Mouse (Mus musculus): ENCODE data around the gene Tmem104. TPM values are rescaled to one million over a fixed set of nuclear protein-coding genes. Genes with fewer than 3 reads are reported as not detected.

Gene Tmem104
- total RNA-seq, 2 experiments from 2014 or later = 6.3 TPM

DNA sequence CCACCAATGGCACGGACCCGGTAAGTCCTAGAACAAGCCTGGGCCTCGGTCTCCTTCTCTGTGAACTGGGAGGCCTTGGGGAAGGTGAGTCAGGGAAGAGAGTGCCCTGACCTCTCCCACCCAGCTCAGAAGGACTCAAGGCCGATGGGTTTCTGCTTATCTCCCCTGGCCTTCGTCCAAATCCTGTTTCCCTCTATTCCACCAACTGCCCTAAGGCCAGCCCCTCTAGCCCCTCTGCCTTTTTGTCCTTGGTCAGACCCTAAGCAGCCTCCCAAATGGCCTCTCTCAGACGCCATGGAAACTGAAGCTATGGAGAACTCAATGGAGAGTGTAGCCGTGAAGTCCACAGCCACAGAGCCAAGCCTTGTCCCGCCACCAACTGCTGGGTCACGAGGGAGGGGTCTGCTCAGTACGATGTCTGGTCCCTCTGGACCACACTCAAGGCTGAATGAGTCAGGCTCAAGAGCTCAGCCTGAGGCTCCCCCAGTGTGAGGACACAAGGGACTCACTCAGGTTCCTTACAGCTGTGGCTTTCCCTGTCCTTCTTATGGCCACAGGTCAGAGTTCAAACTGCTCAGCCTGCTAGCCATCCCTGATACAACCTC, 85.7 kb downstream of the Tmem104 start:
- no peak for ATAC-seq (replicated peaks; ENCODE audit: low FRiP score, poor library complexity, severe bottlenecking)

DNA sequence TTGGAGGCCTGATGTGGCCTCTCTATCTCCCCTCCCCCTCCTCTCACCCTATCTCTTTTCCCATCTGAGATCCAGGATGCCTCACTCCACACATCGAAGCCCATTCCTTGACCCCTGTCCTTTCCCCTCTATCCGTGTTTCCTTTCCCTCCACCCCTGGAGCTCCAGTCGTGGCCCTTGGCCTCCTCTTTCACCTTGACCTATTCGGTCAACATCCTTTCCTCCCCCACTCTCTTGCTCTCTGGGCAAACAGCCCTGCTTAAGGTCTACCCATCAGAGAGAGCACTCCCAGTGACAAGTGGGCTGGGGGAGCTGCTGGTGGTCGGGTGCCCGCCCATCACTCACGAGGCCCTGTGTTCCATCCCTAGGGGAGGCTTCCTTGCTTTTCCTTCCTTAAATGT, 86.4 kb downstream of the Tmem104 start:
- no peak for ATAC-seq (replicated peaks; ENCODE audit: low FRiP score, poor library complexity, severe bottlenecking)

DNA sequence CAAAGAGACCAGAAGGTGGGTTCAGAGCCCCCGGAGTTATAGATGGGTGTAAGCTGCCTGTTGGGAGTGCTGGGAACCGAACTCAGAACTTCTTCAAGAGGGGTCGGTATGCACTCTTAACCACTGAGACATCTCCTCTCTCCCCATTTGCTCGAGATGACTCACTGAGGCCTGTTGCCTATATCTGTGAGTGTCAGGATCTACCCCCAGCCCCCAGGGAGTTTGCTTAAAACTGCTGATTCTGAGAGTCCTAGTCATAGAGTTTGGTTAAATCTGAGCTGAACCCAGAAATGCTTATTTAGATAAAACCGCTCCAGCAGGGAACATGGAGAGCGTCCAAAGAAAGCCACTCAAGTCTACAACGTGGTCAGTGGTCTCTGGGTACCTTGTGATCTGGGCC, 86.9 kb downstream of the Tmem104 start:
- no peak for ATAC-seq (replicated peaks; ENCODE audit: low FRiP score, poor library complexity, severe bottlenecking)

DNA sequence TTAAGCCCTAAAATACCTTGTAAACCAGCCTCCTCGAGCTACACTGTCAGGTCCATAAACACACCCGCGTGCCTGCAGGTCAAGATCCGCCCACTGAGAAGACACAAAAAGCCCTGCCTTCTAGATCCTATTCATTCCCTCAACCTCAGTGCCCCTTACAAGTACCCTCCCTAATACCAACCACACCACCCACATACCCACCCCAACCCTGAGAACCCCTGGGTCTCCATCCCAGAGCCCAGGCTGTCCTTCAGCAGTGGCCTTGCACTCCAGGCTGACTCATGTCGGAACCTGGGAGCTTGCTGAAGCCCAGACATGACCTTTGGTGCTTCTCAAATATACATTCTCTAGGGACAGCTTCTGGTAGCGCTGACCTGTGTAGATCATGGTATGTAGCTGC, 87.5 kb downstream of the Tmem104 start:
- ATAC-seq (replicated peaks; ENCODE audit: low FRiP score, poor library complexity, severe bottlenecking) = no peak

DNA sequence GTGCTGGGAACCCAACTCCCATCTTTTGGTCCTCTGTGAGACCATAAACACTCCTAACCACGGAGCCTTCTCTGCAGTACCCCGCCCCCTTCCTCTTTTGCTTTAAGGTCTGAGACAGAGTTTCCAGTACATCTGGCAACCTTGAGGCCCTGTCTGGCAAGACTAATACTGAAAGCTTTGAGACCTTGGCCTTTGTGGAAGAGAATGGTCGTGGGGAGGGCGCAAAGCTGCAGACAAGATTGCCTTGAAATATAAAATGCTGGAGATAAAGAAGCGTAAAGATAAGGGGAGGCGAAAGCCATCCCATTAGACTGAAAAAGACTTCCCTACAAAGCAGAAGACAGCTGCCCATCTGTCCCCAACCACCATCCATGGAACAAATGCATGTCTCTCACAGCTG, 88.2 kb downstream of the Tmem104 start:
- no peak for ATAC-seq (replicated peaks; ENCODE audit: low FRiP score, poor library complexity, severe bottlenecking)

DNA sequence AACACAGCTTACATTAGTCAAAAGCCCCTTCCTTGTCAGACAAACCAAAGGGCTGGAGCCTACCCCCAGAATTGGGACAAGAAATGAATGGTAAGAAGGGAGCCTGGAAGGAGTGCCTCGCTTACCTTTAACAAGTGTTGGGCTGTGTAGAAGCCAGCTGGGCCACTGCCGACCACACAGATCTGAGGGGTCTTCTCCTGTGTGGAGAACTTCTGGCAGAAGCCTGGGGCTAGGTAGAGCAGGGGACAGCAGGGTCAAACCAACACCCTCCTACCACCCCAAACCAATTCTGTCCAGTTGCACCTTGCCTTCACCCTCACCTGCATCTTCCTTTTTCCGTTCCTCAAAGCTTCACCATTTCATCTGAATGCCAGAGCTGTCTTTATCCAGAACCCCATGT, 88.7 kb downstream of the Tmem104 start:
- ATAC-seq (replicated peaks; ENCODE audit: low FRiP score, poor library complexity, severe bottlenecking) = no peak

DNA sequence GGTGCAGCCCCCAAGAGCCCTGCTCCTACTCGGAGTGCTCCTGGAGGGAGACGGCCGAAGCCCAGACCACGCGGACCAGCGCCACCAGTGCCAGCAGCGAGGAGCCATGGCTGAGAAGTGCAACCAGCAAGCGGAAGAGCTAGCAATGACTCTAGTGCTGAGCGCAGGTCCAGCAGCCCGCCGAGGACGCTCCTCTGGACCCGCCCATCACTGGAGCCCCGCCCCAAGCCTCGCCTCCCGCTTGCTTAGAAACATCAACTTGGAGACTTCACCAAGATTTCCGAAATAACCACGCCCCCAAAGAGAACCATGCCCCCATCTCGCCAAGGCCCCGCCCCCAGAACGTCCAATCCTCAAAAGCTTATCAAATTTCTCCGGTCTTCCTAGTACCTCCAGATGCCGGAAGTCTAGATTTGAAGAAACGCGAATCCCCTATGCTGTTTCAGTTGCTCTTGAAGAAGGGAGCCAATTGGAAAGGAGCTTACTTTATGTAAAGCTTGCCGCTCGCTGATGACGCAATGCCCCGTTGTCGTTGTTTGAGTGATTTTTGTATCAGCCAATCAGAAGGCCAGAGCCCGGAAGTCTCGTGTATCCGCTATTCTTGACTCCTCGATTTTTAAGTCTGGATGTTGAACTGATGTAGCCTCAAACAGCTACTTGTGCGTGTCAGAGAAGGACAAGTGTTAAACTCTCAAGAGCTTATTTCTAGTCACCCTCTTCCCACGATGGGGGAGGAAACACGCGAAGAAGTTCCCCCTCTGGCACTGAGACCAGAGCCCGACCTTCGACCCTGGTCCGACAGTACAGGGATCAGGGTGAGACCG, 89.7 kb downstream of the Tmem104 start, which contains the start of gene Fdxr:
Gene Fdxr (minus strand): TSS at position 271 of the 824 bp plus-strand sequence.
- ATAC-seq (replicated peaks; ENCODE audit: low FRiP score, poor library complexity, severe bottlenecking) = peak; percentile 92

DNA sequence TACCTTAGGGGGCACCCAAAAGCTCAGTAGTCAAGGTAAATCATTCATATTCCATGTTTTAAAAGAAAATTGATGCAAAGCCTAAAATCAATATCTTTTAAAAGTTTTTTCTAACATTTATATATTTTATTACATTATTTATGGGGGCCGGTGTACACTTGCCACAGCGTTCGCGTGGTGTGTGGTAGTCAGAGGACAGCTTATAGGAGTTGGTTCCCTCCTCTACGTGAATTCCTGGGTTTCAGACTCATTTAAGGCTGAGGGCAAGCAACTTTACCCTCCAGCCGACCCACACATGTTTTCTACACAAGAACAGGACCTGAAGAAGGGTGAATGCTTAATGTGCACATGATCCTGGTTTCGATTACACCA, 90.3 kb downstream of the Tmem104 start:
- ATAC-seq (replicated peaks; ENCODE audit: low FRiP score, poor library complexity, severe bottlenecking) = no peak

DNA sequence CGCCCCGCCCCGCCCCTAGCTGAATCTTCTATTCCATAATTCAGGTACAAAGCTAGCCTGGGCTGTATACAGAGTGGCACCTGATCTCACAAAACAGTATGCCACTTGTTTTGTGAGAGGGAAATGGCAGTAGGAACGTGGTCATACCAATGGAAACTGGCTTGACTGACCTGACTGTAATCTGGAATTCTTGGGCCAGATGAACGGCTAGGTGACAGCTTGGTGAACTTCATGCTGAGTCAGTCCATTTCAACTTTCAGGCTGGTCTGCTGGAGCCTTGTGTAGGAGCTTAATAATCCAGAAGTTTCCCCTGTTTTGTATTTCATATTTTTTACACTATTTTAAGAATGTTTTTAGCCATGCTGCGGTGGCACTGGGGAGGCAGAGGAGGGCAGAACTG, 90.9 kb downstream of the Tmem104 start:
- ATAC-seq (replicated peaks; ENCODE audit: low FRiP score, poor library complexity, severe bottlenecking) = no peak

DNA sequence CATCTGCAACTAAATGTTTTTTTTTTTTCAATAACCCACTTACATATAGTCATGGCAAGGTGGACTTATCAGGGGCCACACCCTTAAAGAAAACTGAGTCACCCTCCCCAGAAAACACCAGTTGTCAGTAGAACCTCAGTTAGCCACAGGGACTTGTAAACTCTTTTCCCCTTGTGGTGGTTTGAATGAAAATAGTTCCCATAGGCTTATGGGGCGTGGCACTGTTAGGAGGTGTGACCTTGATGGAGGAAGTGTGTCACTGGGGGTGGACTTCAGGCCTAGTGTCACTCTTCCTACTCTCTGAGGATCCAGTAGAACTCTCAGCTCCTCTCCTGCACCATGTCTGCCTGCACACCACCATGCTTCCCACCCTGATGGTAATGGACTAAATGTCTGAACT, 92.4 kb downstream of the Tmem104 start:
- ATAC-seq (replicated peaks; ENCODE audit: low FRiP score, poor library complexity, severe bottlenecking) = no peak

DNA sequence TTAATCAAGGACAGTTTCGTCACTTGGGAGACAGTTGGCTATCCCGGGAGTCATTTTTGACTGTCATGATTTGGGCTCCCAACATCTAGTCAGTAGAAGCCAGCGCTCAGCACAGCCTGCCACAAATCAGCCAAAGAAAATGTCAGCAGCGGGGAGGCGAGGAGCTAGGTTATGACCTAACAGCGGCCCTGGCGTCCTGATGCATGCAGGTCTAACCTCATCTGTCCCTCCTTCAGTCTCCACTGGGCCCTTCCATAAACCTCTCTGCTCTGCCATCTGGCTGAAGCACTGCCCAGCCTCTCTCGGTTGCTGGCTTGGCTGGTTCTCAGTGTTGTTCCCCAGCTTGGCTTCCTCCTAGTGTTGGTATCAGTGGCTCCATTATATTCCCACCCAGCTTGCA, 95.0 kb downstream of the Tmem104 start:
- no peak for ATAC-seq (replicated peaks; ENCODE audit: low FRiP score, poor library complexity, severe bottlenecking)

DNA sequence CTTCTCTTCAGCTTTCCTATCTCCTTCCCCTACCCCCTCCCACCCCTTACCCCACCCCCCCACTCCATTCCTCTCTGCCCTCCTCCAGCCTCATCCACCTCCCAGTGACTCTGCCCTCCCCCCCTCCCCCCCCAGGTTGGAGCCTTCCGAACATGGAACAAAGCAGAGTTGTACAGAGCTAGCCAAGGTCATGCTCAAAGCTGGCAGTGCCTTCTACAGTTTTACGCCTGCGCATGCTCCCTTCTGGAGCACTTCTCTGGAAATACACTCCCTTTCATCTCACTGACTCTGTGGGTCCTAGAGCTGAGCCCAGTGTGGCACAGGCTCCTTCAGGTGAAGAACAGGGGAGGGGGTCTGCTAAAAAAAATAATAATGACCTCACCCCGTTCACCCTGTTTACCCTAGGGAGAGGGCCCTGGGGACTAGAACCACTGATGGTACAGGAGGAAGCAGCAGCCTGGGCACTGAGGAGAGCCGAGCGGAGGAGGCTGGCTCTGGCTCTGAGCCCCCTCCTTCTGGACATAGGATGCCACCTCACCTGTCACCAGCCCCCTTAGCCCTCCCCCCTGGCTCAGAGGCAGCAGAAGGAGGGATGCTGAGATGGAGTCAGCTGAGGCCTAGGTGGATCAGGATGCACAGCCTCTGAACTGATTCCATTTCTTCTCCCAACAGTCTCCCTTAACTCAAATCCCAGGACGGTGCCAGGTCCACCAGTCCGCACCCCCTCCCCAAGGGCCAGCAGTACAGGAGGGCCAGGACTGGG, 95.6 kb downstream of the Tmem104 start:
- ATAC-seq (replicated peaks; ENCODE audit: low FRiP score, poor library complexity, severe bottlenecking) = no peak

DNA sequence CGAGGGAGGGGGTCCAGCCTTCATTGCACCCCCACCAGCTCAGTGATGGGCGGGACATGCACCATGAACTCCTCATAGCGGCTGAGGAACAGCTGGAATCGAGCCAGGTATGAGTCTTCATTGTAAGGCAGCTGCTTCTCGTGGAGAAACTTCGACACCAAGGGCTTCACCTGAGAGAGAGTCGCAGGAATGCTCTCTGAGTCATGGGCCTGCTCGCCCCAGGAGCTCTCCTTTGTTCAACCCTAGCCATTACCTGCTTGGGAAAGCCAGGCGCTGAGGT, 96.1 kb downstream of the Tmem104 start:
- no peak for ATAC-seq (replicated peaks; ENCODE audit: low FRiP score, poor library complexity, severe bottlenecking)

DNA sequence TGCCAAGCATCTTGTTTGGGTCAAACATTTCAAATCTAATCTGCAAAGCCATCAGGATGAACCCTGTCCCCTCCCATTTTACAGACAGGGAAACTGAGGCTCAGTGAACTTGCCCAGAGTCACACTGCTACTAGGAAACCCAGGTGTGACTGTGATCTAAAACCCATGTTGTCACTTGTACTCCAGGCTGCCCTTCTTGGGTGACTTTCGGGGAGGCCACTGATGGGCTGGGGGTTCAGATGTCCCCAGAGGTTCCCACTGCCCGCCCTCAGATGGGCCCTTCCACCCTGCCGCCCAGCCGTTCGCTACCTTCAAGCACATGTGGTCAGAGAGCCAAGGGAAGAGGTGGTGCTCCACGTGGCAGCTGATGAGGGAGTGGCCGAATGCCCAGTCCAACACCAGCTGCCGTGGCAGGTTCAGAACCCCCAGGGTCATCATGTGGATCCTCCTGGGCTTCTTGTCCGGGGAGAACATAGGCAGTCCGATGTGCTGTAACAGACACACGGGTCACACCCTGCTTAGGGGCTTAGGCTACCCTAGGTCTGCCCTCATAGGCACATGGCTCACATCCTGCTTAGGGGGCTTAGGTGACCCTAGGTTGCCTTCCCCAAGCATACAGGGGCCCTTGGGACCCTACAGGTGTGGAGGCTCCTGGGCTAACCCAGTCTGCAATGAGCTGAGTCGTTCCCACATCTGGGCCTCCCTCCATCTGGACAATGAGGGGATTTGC, 96.8 kb downstream of the Tmem104 start:
- no peak for ATAC-seq (replicated peaks; ENCODE audit: low FRiP score, poor library complexity, severe bottlenecking)

DNA sequence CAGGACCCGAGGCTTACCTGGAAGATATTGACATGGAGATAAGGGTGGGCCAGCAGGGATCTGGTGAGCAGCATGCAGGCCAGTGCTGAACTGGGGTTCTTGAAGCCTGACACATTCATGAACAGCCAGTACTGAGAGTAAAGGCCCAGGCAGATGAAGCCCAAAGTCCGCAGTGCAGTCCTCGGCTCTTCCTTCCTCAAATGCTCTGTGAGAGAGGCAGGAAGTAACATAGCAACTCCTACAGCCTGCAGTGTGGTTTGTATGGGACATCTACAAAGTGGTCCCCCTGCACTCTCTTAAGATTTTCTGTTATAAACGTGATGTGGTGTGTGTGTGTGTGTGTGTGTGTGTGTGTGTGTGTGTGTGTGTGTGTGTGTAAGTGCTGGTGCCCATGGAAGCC, 98.0 kb downstream of the Tmem104 start:
- no peak for ATAC-seq (replicated peaks; ENCODE audit: low FRiP score, poor library complexity, severe bottlenecking)

DNA sequence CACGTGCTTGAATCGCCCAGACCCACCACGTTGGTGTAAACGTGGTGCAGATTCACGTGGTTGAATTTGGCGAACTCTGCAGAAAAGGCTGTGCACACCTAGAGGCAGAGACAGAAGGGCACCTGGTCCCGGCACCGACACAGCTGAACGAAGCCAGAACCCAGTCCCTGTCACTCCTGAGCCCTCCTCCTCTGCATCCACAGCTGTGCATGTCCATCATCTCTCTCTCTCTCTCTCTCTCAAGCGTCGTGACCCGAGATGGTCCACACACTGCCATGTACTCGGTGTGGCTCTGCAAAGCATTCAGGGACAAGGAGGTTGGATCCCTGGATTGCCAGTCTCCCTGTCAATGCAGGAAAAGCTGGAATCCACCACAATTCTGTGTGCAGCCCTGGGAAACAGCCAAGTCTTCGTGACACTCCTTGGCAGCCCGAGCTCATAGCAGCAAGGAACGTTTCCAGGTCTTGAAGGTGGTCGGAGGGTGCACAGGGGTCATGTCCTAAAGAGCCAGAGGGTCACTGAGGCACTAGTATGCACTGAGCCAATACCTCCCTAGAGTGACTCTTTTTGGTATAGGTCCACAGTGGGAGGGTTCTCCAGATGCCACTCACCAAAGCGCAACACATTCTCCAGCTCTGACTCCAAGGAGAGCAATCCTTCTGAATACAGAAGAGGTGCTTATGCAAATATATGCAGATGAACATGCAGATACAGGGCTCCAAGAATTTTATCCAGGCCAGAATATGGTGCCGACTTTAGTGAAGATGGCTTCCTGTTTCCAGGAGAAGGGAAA, 99.1 kb downstream of the Tmem104 start:
- ATAC-seq (replicated peaks; ENCODE audit: low FRiP score, poor library complexity, severe bottlenecking) = no peak

DNA sequence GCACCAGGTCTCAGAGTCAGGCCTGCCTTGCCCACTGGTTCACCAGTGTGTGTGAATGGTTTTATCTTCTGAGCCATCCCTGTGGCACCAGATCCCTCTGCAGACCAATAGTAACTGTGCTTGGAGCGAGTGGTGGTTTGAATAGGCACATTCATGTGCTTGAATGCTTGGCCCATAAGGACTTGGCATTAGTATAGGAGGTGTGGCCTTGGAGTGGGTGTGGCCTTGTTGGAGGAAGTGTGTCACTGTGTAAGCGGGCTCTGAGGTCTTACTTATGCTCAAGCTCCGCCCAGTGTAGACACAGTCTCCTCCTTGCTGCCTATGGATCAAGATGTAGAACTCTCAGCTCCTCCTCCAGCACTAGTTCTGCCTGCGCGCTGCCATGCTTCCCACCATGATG, 100.1 kb downstream of the Tmem104 start:
- no peak for ATAC-seq (replicated peaks; ENCODE audit: low FRiP score, poor library complexity, severe bottlenecking)

DNA sequence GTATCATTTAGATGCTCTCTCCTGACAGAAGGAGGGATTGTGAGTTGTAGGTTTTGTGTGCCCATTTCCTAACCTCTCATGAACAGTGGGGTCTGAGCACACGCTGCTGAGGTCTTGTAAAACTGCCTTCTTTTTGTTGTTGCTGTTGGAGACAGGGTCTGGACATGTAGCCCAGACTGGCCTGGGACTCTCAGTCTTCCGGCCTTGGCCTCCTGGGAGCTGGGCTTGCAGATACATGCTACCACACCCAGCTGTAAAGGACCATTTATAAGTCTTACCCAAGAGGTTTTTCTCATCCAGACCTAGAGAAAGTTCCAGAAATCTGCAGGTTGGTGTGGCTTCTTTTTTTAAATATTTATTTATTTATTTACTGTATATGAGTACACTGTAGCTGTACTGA, 101.0 kb downstream of the Tmem104 start:
- no peak for ATAC-seq (replicated peaks; ENCODE audit: low FRiP score, poor library complexity, severe bottlenecking)

DNA sequence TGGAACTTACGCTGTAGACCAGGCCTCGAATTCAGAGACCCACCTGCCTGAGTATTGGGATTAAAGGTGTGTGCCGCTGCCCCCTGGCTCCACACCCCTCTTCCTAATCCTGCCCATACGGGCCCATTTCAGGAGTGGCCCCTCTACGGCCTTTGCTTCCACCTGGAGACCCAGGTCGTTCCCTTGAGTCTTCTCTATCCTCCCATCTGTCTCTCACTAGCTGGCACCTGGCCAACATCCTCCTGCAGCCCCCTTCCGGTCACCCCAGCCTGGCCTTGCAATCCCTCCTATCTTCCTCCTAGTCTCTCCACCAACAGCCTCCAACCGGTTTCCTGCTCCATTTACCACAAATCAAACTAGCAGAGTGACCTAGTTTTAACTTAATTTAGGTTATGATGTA, 102.6 kb downstream of the Tmem104 start:
- no peak for ATAC-seq (replicated peaks; ENCODE audit: low FRiP score, poor library complexity, severe bottlenecking)

DNA sequence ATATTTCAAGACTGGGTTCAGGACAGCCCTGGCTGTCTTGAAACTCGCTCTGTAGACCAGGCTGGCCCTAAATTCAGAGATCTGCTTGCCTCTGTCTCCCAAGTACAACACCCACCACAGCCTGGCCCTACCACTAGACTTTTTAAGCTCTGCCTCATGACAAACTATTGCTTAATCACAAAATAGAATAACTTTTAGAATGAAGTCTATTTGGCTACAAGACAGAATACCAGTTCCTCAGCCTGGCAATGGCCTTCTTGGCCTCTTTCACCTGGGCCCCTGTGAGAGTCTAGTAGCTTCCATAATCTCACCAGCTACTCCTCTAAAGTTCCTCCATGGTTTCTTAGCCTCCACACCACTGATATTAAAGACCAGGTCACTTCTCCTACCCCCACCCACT, 103.0 kb downstream of the Tmem104 start:
- no peak for ATAC-seq (replicated peaks; ENCODE audit: low FRiP score, poor library complexity, severe bottlenecking)

Data from erythroid progenitor cell, adult 5-6 weeks (primary cell).